Mouse (Mus musculus) MEL-GATA-1-ER (cell line): ENCODE data around the gene Pip5kl1.

Experiments used
- DNase-seq: peaks from one replicate; pipeline ENCODE4 v3.0.0-alpha.2; 2012; ENCODE audit warnings: low read depth; ENCODE audit errors: extremely low read depth

Pip5kl1 gene

DNA sequence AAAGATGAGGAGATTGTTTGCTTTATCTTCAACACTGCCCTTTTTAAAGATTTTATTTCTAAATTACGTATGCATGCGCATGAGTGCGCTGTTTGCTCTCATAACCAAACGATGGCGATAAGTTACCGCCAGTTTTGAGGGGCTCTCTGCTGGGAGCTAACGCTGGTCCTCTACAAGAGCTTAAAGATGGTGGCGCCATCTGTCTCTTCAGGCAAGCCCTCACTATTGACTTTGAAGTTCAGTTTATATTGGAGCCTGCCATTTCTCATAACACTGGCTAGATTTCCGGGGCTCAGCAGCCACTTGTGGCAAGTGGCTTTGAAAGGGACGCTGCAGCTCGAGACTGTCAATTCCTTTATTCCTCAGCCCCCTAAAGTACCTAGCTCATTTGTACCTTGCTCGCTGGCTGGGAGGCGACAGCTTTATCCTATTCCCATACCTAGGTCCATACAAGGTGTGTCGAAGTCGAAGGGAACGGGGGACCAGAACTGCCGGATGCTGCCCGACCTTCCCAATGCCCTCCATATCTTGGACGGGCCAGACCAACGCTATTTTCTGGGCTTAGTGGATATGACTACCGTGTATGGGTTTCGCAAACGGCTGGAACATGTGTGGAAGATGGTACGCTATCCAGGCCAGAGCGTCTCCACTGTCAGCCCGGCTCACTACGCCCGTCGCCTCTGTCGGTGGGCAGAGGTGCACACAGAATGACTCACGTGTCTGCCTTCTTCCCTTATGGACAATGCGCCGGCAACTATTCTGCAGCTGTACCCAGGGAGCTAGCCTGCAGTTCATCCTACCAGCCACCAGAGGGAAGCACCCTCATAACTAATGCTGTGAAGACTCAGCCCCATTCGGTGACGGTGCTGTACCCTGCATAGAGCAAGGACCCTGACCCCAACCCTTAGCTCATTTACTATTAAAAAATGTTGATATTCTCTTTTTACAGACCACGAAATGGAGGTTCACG is 8.5 kb downstream of the Pip5kl1 start:
- DNase-seq: peak; percentile 84

DNA sequence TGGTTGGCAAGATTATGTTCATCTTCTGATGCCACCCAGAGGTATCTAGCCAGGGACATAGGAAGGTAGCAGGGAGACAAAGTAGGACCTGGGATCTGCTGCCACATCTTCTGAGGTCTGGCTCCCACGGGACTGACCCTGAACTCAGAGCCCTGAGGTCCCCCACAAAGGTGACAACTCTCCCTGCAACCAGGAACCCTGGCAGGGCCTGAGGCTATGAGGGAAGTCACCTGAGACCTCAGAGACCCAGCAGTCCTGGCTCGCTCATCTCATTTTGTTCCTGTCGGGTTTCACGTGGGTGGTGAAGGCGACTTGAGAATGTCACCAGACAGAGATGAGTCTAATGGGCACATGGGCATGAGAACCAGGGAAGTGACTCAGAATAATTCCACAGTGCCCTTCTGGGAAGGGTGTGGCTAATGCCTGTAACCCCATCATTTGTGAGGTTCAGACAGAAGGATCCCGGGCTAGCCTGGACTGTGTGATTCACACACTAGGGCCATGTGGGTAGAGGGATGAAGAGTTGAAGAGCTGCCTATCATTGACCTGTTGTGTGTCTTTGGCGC is 10.6 kb downstream of the Pip5kl1 start:
- no peak for DNase-seq

DNA sequence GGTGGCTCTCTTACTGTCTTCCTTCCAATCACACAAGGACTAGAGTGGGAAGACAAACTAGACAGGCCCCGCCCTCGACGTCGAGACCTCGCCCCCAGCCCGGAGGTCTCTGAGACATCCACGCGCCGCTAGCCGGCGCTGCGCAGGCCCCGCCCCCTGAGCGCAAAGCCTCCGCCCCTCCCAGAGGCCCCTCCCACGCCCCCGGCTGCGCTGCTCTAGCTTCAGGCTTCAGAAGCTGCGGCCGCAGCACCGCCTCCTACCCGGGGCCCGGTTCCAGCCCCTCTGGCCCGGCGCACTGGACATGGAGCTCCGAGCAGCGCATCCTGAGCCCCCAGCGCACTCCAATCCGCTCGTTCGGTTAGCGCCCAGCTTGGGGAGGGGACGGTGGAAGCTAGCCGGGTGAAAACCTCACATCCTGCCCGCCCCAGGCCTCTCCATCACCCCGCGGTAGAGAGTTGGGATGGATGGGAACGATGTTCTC is 12.3 kb downstream of the Pip5kl1 start, which contains the start of gene St6galnac4:
Gene St6galnac4, plus strand, starts transcription at position 225 of the 481 bp plus-strand sequence.
- DNase-seq: peak; percentile 84

DNA sequence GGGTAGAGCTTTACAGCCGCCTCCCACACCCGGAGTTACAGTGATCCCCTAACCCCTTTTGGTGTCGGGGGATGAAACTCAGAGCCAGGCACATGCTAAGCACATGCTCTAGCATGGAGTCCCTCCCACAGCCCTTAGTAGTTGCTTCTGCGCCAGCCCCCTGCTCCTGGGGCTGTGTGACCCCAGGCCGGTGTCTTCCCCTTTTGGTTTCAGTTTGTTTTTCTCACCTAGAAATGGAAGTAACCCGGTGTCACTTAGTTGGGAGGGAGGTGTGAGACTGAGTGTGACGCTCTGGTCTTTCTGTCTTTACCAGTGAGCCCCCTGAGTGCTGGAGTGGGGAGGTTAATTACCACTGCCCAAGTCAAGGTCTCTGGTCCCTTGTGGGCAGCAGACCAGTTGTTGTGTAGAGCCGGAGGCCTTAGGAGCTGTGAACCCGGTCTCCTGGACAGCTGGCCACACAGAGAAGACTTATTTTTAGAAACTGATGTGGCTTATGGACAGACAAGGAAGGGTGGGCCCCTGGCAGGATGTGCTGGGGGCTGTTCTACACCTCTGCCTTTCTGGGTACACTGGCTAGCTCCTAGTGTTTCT is 13.2 kb downstream of the Pip5kl1 start:
- DNase-seq: peak; percentile 64

DNA sequence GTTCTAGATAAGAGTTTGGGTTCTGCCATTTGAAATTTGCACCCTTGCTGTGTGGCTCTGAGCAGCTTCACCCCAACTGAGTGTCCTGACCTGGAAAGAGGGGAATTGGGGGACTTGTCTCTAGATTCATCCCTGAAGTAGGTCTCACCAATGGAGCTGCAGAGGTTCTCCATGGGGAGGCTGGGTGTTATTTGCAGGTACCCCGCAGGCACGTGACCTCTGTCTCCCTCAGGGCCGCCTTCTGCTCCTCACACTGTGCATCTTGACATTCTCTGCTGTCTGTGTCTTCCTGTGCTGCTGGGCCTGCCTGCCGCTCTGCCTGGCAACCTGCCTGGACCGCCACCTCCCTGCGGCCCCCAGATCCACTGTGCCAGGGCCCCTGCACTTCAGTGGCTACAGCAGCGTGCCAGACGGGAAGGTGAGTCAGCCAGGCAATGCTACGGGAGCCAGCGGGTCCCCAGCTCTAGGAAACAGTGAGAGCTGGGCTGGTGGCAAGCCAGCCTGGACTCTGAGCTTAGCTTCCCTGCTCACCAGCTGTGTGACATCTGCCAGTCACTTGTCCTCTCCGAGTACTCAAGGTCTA is 14.7 kb downstream of the Pip5kl1 start:
- no peak for DNase-seq

DNA sequence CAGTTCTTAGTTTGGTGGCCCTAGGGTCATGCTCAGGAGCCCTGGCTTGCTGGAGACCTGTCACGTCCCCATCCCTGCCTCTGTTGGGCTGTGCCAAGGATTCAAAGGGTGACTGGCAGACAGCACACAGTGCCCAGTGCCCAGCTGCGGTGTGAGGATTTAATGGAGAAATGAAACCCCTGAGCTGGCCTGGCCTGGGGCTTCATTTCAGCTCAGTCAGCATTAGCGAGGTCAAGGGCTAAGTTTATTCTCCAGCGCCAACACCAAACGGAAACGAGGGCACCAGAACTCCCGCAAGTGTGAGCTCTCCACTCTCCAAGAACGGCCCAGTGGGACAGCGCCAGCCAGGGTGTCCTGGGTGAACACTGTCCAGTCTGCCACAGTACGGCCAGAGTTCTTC is 15.6 kb downstream of the Pip5kl1 start:
- no peak for DNase-seq

DNA sequence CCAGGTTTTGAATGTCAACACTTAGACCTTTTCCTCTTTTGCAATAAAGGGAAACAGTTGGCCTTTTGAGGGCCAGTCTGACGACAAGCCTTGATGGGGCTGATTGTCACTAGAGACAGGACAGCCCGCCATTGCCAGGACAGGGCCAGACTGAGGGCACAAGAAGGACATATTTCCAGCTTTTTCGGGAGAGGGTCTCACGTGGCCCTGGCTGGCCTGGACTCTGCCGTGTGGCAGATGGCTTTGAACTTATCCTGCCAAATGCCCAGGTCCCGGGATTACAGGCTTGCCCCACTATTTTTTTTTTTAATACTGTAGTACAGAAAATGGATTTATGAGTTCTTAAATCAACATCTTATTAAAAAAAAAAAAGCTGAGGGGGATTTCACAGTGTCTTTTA is 16.7 kb downstream of the Pip5kl1 start:
- DNase-seq: no peak

DNA sequence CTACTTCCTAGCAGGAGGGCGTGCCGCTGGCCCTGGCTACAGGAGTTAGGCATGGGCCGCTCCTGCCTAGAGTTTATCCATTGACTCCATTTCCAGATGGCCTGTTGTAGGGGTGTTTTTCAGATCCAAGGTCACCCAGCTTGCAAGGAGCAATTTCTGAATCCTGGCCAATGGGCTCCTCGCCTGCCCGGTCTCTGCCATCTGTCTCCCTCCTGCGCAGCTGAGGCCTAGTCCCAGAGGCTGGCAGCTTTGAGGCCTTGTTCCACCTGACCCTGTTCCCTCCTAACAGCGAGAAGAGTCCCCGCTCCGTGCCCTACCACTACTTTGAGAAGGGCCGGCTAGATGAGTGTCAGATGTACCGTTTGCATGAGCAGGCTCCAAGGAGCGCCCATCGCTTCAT is 22.1 kb downstream of the Pip5kl1 start:
- DNase-seq: no peak

DNA sequence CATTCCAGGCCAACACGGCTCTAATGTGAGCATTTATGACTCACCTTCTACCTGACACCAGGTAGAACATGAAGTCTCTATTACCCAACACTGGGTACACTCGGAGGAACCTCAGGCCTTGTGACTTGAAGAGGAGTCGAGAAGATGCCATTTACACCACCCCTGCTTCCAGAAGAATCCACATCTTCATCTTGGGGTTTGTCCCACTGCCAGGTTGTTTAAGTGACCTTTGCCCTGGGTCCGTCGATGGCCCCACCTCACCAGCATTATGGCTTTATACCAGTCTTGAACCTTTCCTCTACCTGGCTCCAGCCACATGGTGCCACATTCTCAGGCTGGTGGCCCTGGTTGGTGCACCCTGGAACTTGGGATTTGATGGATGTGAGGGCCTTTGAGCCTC is 22.7 kb downstream of the Pip5kl1 start:
- DNase-seq: no peak

DNA sequence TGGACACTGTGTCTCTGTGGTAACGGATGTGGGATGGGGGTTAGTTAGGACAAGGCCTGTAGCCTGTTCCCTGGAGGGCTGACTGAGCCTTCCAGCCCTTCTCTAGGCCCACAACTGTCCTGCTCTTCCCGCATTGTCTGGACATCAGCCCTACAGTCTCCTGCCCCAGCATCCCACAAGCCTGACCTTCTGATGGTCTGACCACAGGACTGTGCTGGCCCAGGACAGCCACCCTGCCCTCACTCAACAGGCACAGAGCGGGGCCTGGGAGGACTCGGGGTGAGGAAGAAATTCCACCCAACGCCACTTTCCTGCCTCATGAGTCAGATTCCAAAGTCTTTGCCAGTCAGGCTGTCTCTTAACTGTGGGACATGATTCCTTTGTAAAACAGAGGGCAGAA is 23.1 kb downstream of the Pip5kl1 start:
- DNase-seq: no peak

DNA sequence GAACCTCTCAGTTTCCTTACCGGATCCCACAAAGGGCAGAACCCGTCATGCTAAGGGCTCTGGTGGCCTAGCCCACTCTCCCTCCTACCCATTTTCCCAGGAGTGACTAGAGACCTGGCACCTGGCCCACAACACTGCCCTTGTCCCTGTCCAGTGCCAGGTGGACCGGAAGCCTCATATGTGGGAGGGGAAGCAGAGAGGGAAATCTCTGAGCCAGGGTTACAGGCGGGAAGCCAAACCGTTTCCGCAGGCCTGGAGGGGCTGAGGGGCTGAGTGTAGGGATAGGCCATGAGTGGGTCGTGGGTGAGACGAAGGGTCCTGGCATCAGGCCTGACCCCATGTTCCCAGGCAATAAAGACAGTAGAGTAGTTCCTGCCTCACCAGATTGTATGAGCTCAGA is 23.9 kb downstream of the Pip5kl1 start:
- no peak for DNase-seq

DNA sequence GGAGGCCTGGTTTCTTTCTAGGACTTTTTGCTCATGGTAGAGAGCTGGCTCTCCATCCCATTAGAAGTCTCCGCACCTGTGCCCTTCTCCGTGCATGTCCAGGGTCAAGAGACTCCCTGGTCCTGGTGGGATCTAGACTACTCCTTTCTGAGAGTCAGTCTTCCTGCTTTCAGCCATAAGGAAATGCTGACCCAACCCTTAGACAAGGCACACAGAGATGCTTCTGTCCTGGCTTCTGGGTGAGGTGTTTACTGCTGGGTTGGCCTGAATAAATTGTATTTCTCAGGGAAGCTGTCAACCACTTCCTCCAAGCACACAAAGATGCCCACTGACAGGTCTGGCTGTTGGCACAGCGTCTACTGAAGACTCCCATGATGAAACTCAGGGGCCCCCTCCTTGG is 24.8 kb downstream of the Pip5kl1 start, which contains the start of gene St6galnac6:
Gene St6galnac6, plus strand, starts transcription at position 301 of the 400 bp plus-strand sequence.
- DNase-seq: no peak

DNA sequence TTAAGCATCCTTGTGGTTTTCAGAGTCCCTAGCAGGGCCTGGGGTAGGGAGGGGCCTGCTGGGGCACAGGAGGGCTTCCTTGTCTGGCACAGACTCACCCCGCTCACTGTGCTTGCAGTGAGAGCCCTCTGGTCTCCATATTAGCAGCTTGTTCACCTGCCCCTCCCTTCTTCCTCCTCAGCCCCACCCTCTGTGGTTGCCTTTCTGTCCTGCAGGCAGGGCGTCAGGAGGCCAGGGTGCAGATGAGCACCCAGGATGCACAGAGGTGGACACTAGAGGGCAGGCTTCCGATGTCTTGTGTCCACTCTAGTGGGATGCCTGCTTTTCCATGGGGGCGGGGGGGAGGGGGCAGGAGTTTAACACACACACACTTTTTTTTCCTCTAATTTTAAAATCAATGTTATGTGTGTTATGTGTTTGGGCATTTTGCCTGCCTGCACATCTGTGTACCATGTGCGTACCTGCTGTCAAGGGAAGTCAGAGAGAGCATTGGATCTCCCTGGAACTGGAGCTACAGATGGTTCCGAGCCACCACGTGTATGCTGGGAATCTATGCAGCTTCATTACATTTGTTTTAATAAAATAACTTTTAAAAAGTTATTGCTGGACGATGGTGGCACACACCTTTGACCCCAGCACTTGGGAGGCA is 26.9 kb downstream of the Pip5kl1 start:
- DNase-seq: no peak

DNA sequence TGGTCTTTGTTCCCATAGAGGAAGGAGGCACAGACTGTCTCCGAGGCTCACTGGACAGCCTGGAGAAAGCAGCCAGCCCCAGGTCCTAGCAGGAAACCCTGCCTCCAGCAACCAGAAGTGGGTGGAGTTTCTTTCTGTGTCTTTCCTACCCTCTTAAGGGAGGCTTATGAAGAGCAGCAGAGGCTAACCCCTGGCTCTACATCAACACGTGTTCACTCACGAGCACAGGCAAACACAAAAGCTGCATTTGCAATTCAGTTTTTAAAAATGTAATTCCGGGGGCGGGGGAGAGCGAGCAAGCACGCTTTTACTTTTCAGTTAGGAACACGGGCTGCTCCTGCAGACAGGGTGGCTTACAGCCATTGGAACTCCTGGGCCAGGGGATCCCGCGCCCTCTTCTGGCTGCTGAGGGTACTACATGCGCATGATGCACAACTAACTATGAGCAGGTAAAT is 28.0 kb downstream of the Pip5kl1 start:
- peak; percentile 63 for DNase-seq

DNA sequence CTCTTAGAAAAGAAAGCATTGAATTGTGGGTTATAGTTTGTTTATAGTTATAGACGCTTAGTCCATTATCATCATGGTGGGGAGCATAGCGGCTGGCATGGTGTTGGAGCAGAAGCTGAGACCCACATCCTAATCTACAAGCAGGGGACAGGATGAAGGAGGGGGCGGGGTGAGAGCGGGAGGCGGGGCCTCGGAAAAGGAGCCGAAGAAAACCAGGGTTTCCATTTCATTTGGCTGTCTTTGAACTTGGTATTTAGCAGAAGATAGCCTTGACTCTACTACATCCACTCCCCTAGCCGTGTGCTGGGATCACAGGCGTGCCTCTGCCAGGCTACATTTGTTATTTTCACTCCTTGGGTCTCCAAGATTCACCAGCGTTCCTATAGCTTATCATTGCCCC is 30.0 kb downstream of the Pip5kl1 start:
- DNase-seq: no peak

DNA sequence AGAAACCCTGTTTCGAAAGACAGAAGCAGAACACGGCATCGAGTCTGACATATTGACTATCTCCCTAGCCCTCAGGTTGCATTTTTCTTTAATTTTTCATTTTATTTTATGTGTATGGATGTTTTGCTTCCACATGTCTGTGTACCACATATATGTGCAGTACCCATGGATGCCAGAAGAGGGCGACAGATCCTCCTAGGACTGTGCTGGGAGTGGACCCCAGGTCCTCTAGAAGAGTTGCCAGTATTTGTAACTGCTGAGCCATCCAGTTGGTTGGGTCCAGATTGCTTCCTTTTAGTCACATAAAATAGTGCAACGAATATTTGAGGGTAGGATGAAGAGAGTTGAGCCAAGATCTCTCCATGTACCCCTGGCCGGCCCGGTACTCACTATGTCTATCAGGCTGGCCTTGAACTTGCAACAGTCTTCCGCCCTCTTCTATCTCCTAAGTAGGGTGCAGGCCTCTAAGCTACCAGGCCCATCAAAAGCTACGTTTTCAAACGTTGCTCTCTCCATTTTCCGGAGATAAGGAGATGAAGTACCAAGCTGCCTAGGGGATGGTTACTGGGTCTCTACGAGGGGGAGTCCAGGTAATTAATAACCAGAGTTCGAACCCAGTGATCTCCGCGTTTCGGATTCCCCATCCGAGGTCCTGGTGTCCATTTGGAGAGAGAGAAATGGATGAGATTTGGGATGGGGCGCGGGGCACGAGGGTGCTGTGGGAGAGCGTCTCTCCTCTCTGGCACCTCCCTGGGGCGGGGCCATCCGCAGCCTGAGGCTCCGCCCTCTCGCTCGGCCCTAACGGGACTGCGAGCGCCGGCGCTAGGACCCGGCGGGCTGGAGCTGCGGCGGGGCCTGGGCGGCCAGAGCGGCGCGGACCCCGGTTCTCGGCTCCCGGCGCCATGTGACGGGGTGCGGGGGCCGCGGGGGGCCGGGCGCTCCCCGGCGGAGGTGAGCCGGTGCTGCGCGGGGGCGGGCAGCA is 31.9 kb downstream of the Pip5kl1 start:
- peak; percentile 76 for DNase-seq

DNA sequence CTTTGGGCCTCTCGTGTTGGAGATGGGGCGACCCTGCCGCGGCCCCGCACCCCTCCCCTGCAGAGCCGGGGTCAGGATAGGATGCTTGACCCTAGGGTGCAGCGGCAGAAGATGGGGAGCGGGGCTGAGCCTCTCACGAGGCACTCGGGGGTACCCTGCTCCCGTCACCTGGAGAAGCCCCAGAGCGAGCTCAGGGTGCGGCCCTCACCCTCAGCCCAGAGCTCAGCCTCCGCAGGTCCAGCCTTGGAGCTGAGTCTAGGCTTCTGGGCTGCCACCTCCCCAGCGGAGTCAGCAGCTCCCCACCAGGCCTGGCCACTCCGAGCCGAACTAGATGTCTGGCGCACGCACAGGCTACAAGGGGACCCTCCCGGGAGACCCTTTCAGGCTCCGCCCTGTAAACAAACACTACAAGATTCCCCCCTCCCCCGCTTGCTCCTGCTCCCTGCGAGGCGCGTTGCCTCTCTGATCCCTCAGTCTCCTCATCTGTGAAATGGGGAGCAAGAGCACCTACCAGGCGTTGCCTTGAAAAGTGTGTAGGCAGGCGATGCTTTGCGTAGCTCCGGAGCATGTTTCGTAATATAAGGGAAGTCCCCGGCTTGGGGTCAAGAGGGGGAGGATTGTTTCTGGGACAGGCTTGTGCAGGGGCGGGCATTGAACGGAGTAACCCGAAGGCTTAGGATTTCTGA is 32.8 kb downstream of the Pip5kl1 start:
- DNase-seq: peak; percentile 30

DNA sequence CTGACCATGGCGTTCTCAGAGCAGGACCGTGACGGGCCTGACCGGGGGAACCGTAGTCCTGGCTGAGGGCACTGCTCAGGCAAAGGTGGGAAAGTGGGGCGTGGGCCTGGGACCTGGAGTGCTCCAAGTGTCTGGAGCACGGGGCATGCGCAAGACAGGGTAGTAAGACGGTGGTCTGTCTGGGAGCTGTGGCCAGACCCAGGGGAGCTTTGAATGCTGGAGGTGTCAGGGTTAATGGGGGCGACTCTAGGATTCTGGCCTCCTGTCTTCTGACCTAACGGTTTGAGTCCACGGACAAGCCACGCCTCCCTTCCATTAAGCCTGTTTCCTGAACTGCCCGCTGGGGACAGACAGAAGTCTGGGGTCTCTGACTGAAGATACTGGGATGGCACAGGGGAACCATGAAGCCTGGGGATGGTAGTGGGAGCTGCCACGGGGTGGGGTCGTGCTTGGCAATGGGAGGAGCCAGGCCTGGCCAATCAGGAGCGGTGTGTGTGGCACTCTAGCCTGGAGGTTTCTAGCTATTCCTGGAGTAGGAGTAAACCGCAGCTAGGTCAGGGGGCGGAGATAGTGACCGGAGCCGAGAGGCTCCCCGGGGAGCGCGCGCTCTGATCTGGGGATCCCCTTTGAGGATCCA is 33.7 kb downstream of the Pip5kl1 start:
- DNase-seq: peak; percentile 81
